Mouse (Mus musculus) hematopoietic stem cell, adult 5-6 weeks (primary cell): ENCODE data around the gene Tinf2. TPM values are rescaled to one million over a fixed set of nuclear protein-coding genes. Genes with fewer than 3 reads are reported as not detected.

ENCODE experiments used
- ATAC-seq, 2 experiments: fragments of 125-278 bp in 1 of 2; replicated peaks in 1 of 2; 2 replicates each; pipeline ENCODE4 v1.8.0; 2016 to 2017; ENCODE audit warnings: inconsistent platforms in 2 of 2, mild to moderate bottlenecking in 2 of 2, moderate number of reproducible peaks in 2 of 2, low read depth in 1 of 2, moderate TSS enrichment in 1 of 2; ENCODE audit not compliant: low FRiP score in 2 of 2, poor library complexity in 2 of 2, severe bottlenecking in 2 of 2, insufficient read depth in 1 of 2, low TSS enrichment in 1 of 2
- total RNA-seq: library from RNA; stranded (forward); fragments of 172-1452, 232-1000 nt; gene quantifications from 2 replicates; pipeline ENCODE4 v1.2.3, GENCODE M21; 2017

Gene Tinf2
- total RNA-seq, 1 experiment from 2014 or later: 27.3 TPM

DNA sequence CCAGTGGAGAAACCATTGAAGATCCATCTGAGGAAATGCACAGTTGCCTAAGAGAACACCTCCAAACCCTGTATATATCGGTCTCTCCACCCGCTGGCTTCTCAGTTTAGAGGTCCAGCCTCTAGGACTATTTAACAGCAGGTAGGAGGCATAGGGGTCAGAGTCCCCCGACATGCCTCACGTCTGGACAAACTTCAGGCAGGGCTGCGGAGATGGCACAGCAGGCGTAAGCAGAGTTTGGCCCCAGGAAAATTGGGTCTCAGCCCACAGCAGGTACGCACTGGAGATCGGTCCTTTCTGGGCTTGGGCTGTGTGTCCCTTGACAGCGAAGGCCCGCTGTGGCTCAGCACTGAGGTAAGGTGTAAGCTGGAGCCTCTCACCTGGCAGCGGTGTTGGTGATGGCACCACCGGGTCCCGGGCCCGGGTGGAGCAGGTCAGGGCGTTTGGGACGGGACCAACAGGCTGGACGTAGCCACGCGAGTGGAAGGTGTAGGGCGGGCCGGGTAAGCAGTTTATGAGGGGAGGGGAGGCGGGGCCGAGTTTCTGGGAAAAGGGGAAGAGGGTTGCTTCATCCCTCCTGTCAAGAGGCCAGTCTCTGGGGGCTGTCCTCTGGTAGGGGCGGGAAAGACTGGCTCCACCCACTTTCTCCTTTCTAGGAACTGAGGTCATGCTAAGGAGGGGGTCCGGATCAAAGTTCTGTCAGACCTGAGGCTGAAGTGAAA lies 31.5 kb upstream of the Tinf2 start:
- ATAC-seq: peak; percentile 73 to 80

DNA sequence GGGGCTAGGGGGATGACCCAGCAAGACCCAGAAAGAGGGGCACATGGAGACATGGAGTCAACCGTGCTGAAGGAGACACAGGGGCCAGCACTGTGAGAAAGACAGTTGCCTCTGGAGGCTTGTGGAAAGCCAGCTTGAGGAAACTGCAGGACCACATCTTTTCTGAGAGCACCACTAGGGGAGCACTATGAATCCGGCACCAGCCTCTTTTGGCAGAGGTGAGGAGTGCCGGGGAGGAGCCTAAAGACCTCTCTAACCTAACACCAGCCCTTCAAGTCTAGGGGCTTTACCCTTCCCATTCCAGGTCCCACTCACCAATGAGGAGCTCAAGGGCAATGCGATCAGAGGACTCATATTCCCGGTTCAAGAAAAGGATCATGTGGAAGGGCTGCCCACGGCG lies 30.2 kb upstream of the Tinf2 start:
- no peak for ATAC-seq

DNA sequence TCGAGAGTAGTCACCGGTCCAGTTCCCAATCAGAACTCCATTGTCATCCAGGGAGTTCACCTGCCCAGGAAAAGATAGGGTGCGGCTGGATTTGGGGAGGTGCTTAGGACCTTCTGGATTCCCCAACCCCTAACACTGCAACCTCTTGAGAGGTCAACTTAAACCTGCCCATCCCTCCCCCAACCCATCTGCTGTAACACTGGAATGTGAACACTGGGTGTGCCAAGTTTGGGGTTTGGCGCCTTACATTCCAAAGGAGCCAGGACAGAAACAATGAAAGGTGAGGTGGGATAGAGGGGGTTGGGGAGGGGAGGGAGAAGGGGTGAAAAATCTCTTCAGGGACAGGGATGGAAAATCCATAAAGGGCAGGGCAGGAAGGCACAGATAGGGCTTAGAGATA lies 27.9 kb upstream of the Tinf2 start:
- no peak for ATAC-seq

DNA sequence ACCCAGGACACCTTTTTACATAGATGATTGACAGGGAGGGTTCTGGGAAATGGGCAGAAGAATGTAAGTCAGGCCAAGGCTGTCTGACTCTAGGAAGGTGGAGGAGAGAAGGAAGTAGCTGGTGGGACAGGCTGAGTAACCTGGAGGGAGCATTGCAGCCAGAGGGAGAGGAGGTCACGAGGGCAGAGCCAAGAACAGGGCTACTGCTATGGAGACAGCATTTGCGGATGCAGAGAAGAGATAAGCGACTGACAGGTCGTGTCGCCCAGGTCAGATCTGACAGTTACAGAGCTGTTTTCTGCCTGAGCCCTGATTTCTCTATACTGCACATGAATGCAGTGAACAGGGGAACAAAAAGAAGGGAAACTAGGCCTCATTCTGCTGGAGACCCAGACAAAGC lies 25.8 kb upstream of the Tinf2 start:
- ATAC-seq: no peak

DNA sequence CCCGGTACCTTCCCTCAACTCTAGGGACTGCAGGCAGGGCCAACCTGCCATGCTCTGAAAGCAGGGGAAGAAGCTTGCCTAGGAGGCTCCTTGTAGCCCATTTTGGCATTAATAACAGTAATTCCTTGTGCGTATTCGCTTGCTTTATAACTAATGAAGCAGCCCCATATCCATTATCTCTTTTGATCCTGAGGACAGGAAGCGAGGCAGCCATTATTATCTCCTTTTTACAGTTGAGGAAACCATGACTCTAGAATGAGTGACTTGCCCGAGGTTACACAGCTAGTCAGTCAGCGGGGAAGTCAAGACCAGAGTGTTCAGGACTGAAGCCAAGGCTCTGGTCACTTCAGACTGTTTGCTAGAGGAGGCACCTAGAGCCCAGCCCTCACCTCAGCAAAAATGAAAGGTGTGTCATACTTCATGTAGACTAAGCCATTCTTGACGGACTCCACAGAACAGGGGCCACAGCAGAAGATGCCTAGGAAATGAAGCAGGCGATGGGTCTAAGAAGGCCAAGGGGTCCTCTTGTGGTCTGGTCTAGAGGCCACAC lies 24.5 kb upstream of the Tinf2 start:
- no peak for ATAC-seq

DNA sequence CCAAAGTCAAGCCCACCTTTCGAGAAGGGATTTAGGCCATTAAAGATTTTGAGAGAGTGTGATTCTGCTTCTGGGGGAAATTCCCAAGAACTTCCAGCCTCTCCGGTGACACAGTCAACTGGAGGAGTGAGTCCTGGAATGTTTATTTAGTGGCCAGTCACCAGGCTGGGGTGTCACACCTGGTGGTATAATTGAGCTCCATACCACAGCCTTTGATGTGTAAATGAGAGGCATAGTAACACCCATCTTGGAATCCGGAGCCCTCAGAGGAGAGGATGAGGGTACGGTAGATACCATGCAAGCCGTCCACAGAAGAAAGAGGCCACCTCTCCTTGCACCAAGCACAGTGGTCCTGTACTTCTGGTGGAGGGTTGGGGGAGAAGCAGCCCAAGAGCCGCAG lies 21.1 kb upstream of the Tinf2 start:
- ATAC-seq: no peak

DNA sequence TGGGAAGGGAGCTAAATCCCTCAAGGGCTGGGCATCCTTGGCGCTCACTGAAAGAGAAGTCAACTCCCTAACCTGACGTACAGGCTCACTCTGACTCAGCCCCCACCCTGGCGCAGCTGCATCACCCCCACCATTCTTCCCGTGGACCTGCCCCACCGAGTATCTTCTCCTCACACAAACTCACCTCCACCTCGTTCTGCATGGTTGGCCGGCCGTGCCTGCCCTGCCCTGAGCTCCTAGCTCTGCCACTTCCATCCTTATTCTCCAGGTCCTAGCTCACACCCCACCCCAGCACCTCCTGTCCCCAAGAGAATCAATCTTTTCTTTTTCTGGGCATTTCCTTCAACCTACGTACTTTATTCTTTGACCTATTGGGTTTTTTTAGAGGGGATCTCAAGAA lies 19.5 kb upstream of the Tinf2 start:
- ATAC-seq: no peak

DNA sequence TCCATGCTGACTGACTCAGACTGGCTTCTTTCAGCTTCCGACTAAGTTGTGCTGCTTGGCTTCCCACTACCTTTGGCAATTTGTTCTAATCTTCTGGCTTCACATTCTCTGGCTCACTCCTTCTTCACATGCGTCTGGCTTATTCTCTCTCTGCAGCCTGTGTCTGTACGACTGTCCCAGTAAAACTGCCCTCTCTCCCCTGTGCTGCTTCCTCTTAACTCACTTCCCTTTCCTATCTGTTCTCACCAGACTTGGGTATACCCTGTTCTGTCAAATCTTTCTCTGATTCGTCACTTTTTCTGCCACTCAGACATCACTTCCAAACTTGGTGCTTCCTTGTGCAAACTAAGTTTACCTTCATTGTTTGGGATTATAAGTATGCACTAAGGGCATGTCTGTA lies 15.6 kb upstream of the Tinf2 start:
- no peak for ATAC-seq

DNA sequence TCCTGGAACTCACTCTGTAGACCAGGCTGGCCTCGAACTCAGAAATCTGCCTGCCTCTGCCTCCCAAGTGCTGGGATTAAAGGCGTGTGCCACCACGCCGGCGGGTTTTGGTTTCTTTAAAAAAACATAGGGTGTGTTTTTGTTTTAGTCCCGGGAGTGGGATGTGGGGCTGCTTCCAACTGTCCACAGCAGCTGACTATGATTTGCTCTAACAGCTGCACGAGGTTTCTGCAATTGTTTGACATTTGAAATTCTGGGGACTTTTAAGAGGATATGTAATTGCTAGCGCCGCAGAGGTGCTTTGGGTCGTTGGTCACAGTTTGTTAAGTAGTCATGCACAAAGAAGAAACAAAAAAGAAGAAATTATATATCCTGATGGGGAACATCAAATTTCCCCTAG lies 7.8 kb upstream of the Tinf2 start:
- no peak for ATAC-seq

DNA sequence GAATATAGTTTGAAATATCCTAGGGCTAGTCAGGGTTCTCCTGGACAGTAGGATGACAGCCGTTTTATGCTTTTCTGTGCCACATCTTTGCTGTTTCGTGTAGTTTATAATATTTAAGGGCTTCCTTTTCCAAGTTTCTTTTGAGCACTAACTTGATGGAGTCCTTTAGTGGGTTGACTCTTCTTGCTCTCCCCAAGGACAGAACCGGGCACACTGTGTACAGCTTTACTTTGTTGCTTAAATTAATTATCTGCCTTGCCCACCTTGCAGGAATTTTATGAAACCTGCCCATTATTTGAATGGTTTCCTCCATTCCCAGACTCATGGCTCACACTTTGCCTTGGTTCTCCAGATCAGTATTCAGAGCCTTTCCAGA lies 486 bp upstream of the Tinf2 start:
- no peak for ATAC-seq

DNA sequence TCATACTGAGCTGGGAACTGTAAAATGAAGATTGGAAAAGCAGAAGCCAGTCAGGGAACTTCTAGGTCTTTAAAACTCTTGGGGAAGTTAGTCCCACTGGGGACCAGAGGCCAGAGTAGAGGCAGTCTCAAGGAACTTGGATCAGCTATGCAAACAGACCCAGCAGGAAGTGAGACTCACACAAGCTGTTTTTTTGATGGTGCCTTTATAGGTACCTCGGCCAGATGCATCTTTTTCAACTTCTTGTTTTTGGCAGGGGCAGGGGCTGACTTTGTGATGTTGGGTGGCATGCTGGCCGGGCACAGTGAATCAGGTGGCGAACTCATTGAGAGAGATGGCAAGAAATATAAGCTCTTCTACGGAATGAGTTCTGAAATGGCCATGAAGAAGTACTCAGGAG lies 4.0 kb downstream of the Tinf2 start:
- no peak for ATAC-seq

DNA sequence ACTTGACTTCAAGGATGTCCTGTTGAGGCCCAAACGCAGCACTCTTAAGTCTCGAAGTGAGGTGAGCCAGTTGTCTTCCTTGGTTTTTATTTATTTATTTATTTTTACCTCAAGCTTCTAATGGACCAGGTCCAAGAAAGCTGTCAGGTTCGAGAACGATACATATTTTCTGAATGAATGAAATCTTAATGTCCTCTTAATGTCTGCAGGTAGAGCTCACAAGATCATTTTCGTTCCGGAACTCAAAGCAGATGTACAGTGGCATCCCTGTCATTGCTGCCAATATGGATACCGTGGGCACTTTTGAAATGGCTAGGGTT lies 8.9 kb downstream of the Tinf2 start:
- no peak for ATAC-seq

DNA sequence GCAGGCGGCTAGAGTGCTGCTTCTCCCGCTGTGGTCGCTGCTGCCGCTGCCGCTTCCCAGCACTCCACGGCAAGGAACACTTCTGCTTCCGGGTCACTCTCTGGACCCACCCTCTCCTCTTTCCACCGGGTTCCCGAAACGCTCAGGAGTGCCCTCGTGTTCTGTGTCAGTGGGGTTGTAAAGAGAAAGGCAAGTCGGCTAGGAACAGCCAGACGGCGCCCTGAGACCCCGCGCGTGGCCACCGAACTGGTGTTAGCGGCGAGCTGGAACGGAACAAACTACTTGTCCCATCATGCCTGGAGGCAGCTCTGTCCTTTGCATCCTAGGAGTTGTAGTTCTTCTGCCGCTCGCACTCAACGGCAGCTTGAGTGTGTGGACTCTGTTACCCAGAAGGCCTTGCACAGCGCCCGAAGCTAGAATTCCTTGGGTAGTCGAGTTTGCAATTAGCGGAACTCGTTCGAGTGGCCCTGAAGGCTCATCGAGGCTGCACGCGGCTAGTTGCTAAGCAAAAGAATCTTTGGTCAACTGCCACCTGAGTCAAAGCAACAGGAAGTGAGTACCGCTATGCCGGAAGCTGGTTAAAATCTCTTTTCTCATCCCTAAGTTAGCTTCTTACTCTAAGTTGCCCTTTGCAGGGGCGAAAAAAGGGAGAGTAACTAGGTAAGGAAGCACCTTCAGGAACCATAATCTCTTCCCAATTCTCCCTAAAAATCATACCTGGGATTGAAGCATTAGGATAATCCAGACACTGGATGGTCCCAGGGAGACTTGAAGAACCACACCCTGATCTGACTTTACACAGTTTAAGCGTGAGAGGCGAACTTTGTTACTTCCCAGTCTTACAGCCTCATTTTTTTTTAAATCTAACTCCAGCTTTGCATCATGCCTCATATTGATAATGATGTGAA lies 9.5 kb downstream of the Tinf2 start, which contains the start of the genes Gmpr2 and Nedd8:
Gmpr2 (plus strand) TSS at position 109 of the 908 bp plus-strand sequence.
Nedd8 (minus strand) TSS at position 292 of the 908 bp plus-strand sequence.
- peak; percentile 99 for ATAC-seq

DNA sequence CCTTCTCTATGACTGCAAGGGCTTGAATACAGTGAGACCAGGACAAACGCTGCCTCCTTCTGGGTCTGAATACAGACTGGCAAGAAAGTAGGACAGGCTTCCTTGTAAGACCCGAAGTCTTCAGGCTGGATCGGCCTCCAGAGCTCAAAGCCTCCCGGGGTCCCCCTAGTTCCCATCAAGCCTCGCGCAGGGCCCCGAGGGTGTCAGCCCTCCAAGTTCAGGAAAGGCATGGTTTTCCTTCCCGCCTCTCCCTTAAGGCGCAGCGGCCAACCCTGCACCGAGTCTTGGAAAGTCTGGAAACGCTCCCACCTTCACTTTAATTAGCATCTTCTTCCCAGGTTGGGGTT lies 10.2 kb downstream of the Tinf2 start:
- ATAC-seq: peak in 1 of 2 experiments; percentile 19; a peak in 1 of 4 replicates

DNA sequence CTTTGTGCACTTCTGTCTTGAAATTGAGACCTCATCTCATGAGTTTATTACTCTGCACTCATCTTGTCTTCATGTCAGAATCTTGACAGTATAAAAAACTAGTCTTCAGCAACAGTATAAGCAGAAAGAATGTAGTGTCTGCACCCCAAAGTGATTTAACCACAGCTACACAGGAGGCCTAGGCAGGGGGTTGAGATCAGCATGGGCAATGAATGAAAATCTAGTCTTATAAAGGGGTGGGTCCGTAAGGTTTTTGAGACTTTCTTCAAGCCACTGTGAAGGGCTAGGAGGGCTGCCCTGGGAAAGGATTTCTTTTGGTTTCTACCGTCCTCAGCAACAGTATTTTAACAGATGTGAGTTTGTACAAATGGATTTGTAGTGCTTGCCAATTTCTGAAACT lies 21.0 kb downstream of the Tinf2 start:
- 0 out of 4 replicates have a peak, but pooled peaks of 1 of the 2 experiments have one; percentile 8 for ATAC-seq

DNA sequence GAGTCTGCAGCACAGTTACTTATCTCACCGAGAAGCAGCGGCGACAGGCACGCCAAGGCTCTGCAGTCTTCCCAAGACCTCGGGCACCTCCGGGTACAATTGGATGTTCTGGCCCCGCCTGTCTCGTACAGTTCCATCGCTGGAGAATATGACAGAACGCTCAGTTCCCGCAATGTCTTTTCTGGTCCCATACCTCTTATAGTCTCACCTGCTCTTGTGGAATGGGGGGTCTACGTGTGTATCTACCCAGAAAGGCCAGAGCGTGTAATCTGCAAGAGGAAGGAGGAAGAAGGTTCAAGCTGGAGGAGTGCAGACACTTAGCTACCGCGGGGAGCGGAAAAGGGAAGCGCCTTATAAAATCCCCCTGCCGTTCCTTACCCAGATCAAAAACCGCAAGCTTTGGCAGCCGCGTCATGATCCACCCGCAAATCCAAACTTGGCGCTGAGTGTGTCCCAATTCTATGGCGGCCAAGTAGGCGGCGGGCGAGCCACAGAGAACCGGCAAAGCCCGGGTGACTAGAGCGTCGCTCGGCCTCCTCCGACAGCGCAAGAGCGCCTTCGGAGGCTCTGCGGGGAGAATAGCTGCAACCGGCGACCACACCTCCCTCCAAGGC lies 21.6 kb downstream of the Tinf2 start, which contains the start of gene Mdp1:
Mdp1 (minus strand) TSS at position 549 of the 614 bp plus-strand sequence.
- ATAC-seq: peak; percentile 91 to 97

DNA sequence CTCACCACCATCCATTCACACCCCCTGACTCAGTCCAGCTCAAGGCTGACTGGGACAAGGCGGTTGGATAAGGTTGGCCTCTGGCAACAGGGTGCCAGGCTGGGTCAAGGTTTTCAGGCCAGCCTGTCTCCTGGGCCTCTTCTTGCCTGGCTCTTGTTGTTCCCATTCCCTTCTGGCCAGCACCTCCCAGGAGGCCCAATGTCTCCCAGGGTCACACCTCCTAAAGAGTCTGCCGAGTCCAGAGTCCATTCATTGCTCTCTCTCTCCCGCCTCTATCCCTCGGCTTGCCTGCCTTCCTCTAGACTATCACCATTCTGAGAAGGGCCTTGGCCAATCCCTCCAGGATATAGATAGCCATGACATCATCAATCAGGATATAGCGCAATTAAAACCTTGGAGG lies 23.6 kb downstream of the Tinf2 start:
- ATAC-seq: no peak

DNA sequence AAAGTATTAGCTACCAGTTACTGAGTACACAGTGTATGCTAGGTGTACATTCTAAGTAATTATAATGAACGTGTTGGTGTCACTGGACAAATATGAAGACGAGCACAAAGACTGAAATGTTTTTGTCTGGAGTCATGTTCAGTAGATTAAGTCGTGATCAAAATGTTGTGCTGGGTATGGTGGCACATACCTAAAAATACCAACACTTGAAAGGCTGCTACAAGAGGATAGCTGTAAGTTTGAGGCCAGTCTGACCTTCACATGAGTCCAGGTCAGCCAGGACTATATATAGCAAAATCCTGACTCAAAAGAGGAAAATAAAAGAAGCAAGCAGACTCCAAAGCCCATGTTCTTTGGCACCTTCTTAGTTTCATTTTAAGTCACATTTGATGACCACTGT lies 24.7 kb downstream of the Tinf2 start:
- no peak for ATAC-seq
